Mouse (Mus musculus): ENCODE measurements around the gene A730009L09Rik. TPM values are rescaled to one million over a fixed set of nuclear protein-coding genes. Genes with fewer than 3 reads are reported as not detected.

Gene A730009L09Rik
- not detected in 2 replicates for polyA plus RNA-seq (2012; rRNA removed)

GRCm38 (mm10) chr16:84514821-84515220, at the start of gene A730009L09Rik:
TSS of gene A730009L09Rik (plus strand) at chr16:84515121.
- no peak for DNase-seq (ENCODE audit: low read depth, low spot score)
- WGBS, result 84% methylated on average over 8 of the region's 8 CpGs

GRCm38 (mm10) chr16:84465581-84466165, 49.2 kb upstream of the A730009L09Rik start:
- DNase-seq (ENCODE audit: low read depth, low spot score), result no peak
- 81% methylated on average over 6 of the region's 6 CpGs for WGBS

GRCm38 (mm10) chr16:84468898-84469297, 46.0 kb upstream of the A730009L09Rik start:
- DNase-seq (ENCODE audit: low read depth, low spot score), result no peak
- 9% methylated on average over 1 of the region's 1 CpGs for WGBS

- DNase-seq (ENCODE audit: low read depth, low spot score), result no peak
- 72% methylated on average over 1 of the region's 1 CpGs for WGBS
Measured at GRCm38 (mm10) chr16:84469994-84470393, 44.9 kb upstream of the A730009L09Rik start.

GRCm38 (mm10) chr16:84473406-84473805, 41.5 kb upstream of the A730009L09Rik start:
- DNase-seq (ENCODE audit: low read depth, low spot score), result no peak
- WGBS, result 78% methylated on average over 6 of the region's 6 CpGs

- 77% methylated on average over 4 of the region's 4 CpGs for WGBS
Measured at GRCm38 (mm10) chr16:84474712-84475111, 40.2 kb upstream of the A730009L09Rik start.

GRCm38 (mm10) chr16:84476948-84477347, 38.0 kb upstream of the A730009L09Rik start:
- DNase-seq (ENCODE audit: low read depth, low spot score), result no peak
- 68% methylated on average over 5 of the region's 5 CpGs for WGBS

More at GRCm38 (mm10) chr16:84474712-84475111, 40.2 kb upstream of the A730009L09Rik start:
- no peak for DNase-seq (ENCODE audit: low read depth, low spot score)

- DNase-seq (ENCODE audit: low read depth, low spot score), result no peak
- 52% methylated on average over 1 of the region's 1 CpGs for WGBS
Measured at GRCm38 (mm10) chr16:84477528-84477927, 37.4 kb upstream of the A730009L09Rik start.

GRCm38 (mm10) chr16:84477952-84478351, 37.0 kb upstream of the A730009L09Rik start:
- 71% methylated on average over 6 of the region's 6 CpGs for WGBS
- DNase-seq (ENCODE audit: low read depth, low spot score), result no peak

- WGBS, result 74% methylated on average over 11 of the region's 11 CpGs
- DNase-seq (ENCODE audit: low read depth, low spot score), result no peak
Measured at GRCm38 (mm10) chr16:84485931-84486330, 29.0 kb upstream of the A730009L09Rik start.

- no peak for DNase-seq (ENCODE audit: low read depth, low spot score)
- WGBS, result 59% methylated on average over 3 of the region's 3 CpGs
Measured at GRCm38 (mm10) chr16:84494818-84495217, 20.1 kb upstream of the A730009L09Rik start.

GRCm38 (mm10) chr16:84495438-84495837, 19.5 kb upstream of the A730009L09Rik start:
- no peak for DNase-seq (ENCODE audit: low read depth, low spot score)
- 28% methylated on average over 2 of the region's 2 CpGs for WGBS

GRCm38 (mm10) chr16:84507681-84508080, 7.2 kb upstream of the A730009L09Rik start:
- no peak for DNase-seq (ENCODE audit: low read depth, low spot score)
- 76% methylated on average over 4 of the region's 4 CpGs for WGBS

- no peak for DNase-seq (ENCODE audit: low read depth, low spot score)
- WGBS, result 85% methylated on average over 11 of the region's 11 CpGs
Measured at GRCm38 (mm10) chr16:84521975-84522635, 7.2 kb downstream of the A730009L09Rik start.

GRCm38 (mm10) chr16:84523061-84523460, 8.1 kb downstream of the A730009L09Rik start:
- WGBS, result 76% methylated on average over 5 of the region's 5 CpGs
- DNase-seq (ENCODE audit: low read depth, low spot score), result no peak

GRCm38 (mm10) chr16:84527375-84527774, 12.5 kb downstream of the A730009L09Rik start:
- no peak for DNase-seq (ENCODE audit: low read depth, low spot score)
- 51% methylated on average over 11 of the region's 11 CpGs for WGBS

GRCm38 (mm10) chr16:84532803-84533202, 17.9 kb downstream of the A730009L09Rik start:
- WGBS, result 79% methylated on average over 3 of the region's 3 CpGs
- DNase-seq (ENCODE audit: low read depth, low spot score), result no peak

GRCm38 (mm10) chr16:84546059-84546458, 31.1 kb downstream of the A730009L09Rik start:
- 84% methylated on average over 4 of the region's 4 CpGs for WGBS
- no peak for DNase-seq (ENCODE audit: low read depth, low spot score)

GRCm38 (mm10) chr16:84549122-84549521, 34.2 kb downstream of the A730009L09Rik start:
- 23% methylated on average over 9 of the region's 9 CpGs for WGBS
- no peak for DNase-seq (ENCODE audit: low read depth, low spot score)

- no peak for DNase-seq (ENCODE audit: low read depth, low spot score)
- 77% methylated on average over 5 of the region's 5 CpGs for WGBS
Measured at GRCm38 (mm10) chr16:84550445-84550844, 35.5 kb downstream of the A730009L09Rik start.

- DNase-seq (ENCODE audit: low read depth, low spot score), result no peak
- 73% methylated on average over 13 of the region's 13 CpGs for WGBS
Measured at GRCm38 (mm10) chr16:84553981-84554380, 39.1 kb downstream of the A730009L09Rik start.

Measured in large intestine, adult 2 months (tissue).